Mouse (Mus musculus) testis, adult 2 months (tissue): ENCODE data around the gene Pnrc1. TPM values are rescaled to one million over a fixed set of nuclear protein-coding genes. Genes with fewer than 3 reads are reported as not detected.
A peak's percentile ranks its signal among the peaks of the same experiment; 100 is the strongest.

Experiments
- H3K27ac ChIP-seq: fragments of 200-500 bp; 2 replicates; pipeline ENCODE4 v1.5.1; 2012; ENCODE audit warnings: low read depth, low read length; ENCODE audit not compliant: control insufficient read depth, insufficient read depth
- H3K27me3 ChIP-seq: fragments of 200-500 bp; 2 replicates; pipeline ENCODE4 v1.6.1; 2012; ENCODE audit warnings: mild to moderate bottlenecking, low read length, moderate library complexity; ENCODE audit not compliant: control insufficient read depth, insufficient read depth
- H3K36me3 ChIP-seq: fragments of 200-500 bp; 2 replicates; pipeline ENCODE4 v1.6.1; 2012; ENCODE audit warnings: mild to moderate bottlenecking, low read length; ENCODE audit not compliant: control insufficient read depth, insufficient read depth
- H3K4me1 ChIP-seq: fragments of 200-500 bp; 2 replicates; pipeline ENCODE4 v1.6.1; 2012; ENCODE audit warnings: low read length; ENCODE audit not compliant: control insufficient read depth, insufficient read depth
- H3K4me3 ChIP-seq: fragments of 200-500 bp; 2 replicates; pipeline ENCODE4 v1.5.1; 2012; ENCODE audit warnings: low read depth, mild to moderate bottlenecking, low read length, moderate library complexity, mixed read lengths; ENCODE audit not compliant: control insufficient read depth
- CTCF ChIP-seq: fragments of 200-500 bp; IDR thresholded peaks from 2 replicates; pipeline ENCODE4 v1.5.1; 2012; ENCODE audit warnings: low read depth, mild to moderate bottlenecking, inconsistent platforms, low read length, moderate library complexity; ENCODE audit not compliant: control insufficient read depth, insufficient read depth, insufficient replicate concordance
- POLR2A ChIP-seq: fragments of 200-500 bp; IDR thresholded peaks from 2 replicates; pipeline ENCODE4 v1.6.1; 2012; ENCODE audit warnings: low read depth, mild to moderate bottlenecking, inconsistent platforms, low read length, moderate library complexity; ENCODE audit not compliant: control insufficient read depth
- polyA plus RNA-seq: library from polyadenylated mRNA; depleted of rRNA; stranded (reverse); fragments of >200 nt; gene quantifications from 2 replicates; pipeline ENCODE4 v1.2.3, GENCODE M21; 2012

Gene Pnrc1
- polyA plus RNA-seq, 1 experiment: 16.5 TPM

DNA sequence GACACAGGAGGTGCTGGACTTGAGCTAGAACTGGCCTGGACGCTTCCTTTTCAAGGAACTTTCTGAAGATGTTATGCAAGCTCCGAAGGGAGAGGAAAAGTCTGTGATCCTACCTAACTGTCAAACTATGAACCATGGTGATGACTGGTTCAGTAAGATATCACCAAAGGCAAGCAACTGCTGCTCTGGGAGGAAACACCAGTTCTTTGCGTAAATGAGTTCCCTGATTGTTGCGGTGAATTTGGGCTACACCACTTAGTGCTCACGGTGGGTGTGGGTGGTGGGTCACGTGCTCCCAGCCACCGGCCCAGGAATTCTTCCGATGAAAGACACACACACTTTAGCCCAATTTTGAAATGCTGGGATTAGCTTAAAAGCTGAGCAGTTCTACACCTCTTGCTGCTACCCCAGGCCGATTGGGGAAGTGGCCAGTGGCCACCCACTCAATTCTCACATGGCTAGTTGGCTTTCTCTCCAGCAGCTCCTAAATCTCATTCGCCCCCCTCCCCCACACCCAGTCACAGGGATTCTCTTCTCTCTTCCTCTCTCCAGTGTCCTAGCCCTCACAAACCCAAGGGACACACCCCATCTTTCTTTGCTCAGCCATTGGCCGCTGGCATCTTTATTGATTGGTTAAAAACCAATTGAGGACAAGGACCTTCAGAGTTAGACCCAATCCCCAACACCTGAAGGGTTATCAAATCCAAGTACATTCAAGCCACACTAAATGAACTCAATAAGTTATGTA, 24.8 kb downstream of the Pnrc1 start:
- Histone ChIP-seq H3K27me3 (no peaks in the 10 kb centered on the region), H3K36me3 (no peaks in the 10 kb centered on the region), H3K4me3 (no peak overlapping the region), H3K27ac (no peak overlapping the region), H3K4me1 (peaks cover 12% of the 10 kb centered on the region)
- TF ChIP-seq POLR2A (no peak), CTCF (no peak)

DNA sequence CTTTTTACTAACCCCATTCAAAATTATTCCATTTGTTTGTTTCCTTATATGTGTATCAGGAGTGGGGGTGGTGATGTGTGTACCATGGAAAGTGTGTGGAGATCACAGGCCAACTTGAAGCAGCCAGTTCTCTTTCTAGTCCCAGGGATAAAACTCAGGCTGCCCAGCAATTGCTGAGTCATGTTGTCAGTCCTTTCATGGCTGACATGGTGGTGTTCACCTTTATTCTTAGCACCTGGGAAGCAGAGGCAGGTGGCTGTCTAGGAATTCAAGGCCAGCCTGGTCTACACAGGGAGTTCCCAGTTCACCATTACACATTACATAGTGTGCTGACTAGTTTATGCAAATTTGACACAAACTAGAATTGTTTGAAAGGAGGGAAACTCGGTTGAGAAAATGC, 27.1 kb downstream of the Pnrc1 start:
- H3K4me3 ChIP-seq: no peak overlapping the region
- TF ChIP-seq CTCF (no peak), POLR2A (no peak)
- H3K36me3 ChIP-seq: no peaks in the 10 kb centered on the region
- H3K27ac ChIP-seq: no peak overlapping the region
- peaks cover 12% of the 10 kb centered on the region for H3K4me1 ChIP-seq
- no peaks in the 10 kb centered on the region for H3K27me3 ChIP-seq

DNA sequence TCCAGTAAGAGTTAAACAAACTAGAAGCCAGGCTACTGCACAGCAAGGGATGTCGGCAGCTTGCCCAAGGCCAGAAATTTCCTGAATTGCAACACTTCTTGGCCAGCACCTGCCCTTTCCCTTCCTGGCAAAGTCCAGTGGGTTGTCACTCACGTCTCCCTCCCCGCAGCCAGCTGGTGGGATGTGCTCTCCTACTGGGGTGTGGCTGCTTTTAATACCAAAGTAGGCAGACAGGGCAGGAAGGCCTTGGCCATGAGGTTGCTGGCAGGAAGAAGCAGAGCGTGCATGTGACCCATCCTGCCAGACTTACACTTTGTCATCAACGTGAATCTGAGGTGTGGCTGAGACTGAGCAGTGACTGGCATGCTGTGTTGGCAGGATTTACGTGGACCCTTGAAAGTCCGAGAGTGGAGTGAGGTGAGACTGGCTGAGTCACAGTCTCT, 28.6 kb downstream of the Pnrc1 start:
- Histone ChIP-seq H3K36me3 (no peaks in the 10 kb centered on the region), H3K27me3 (no peaks in the 10 kb centered on the region), H3K4me1 (peaks cover 17% of the 10 kb centered on the region), H3K27ac (peak overlapping the region; percentile 80), H3K4me3 (no peak overlapping the region; the same call in 1 of the 2 replicates)
- TF ChIP-seq CTCF (no peak), POLR2A (no peak)

DNA sequence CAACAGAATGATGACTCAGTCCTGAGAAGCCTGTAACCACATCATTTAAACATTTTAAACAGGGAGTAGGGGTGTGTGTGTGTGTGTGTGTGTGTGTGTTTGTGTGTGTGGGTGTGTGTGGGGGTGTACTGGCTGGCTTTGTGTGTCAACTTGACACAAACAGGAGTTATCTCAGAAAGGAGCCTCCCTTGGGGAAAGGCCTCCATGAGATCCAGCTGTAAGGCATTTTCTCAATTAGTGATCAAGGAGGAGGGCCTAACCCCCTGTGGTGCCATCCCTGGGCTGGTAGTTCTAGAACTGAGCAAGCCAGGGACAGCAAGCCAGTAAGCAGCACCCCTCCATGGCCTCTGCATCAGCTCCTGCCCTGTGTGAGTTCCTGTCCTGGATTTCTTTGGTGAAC, 29.7 kb downstream of the Pnrc1 start:
- no peaks in the 10 kb centered on the region for H3K36me3 ChIP-seq
- H3K4me1 ChIP-seq: peaks cover 16% of the 10 kb centered on the region
- no peak overlapping the region for H3K4me3 ChIP-seq
- no peaks in the 10 kb centered on the region for H3K27me3 ChIP-seq
- H3K27ac ChIP-seq: no peak overlapping the region
- TF ChIP-seq CTCF (no peak), POLR2A (no peak)

DNA sequence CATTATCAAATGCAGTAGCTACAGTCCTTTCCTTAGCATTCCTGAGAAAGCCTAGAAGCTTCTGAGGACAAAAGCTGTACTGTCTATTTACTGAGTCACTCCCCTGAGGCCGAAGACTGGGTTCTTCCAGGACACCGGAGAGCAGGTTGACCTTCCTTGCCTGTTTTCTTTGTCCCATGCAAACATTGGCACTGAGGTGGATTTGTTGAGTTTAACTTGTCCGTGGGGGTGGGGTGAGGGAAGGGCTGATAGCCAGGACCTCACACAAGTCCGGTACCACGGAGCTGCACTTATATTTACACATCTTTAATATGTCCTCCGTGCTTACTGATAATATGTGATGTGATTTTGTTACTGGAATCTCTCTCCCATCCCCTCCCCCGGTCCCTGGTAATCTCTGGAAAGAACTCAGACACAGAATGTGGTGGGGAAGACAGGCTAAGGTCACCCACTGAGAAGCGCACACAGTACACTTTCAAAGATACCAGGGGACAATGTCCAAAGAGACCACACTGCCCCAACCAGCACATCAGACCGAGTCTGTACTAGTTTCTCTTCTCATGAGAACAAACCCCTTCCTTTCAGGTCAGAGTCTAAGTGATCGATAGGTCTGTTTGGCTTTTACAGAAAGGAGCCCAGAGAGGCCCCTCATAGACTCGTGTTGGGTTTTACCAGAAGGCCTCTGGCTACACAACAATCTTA, 32.5 kb downstream of the Pnrc1 start:
- no peaks in the 10 kb centered on the region for H3K27me3 ChIP-seq
- H3K36me3 ChIP-seq: no peaks in the 10 kb centered on the region
- H3K4me3 ChIP-seq: no peak overlapping the region
- peaks cover 11% of the 10 kb centered on the region for H3K4me1 ChIP-seq
- no peak overlapping the region; the same call in 1 of the 2 replicates for H3K27ac ChIP-seq
- TF ChIP-seq POLR2A (no peak), CTCF (no peak)

DNA sequence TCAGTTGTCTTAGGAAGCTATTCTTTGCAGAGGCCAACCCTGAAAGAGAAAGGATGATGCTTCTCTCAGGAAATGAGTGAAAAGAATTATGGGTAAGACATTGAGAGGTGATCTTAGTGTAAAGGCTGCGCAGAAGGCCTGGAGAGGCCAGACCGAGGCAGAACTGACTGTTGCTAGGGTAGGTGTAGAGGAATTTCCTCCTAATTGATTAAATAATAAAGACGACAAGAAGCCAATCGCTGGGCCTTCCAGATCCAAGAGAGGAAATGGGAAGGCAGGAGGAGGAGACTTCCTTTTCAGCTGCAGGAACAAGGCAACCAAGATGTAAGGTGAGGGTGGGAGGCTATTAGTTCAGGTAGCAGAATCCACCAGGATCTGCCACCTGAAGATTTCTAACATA, 35.3 kb downstream of the Pnrc1 start:
- no peaks in the 10 kb centered on the region for H3K27me3 ChIP-seq
- H3K27ac ChIP-seq: no peak overlapping the region
- H3K4me1 ChIP-seq: peaks cover 6% of the 10 kb centered on the region
- no peaks in the 10 kb centered on the region for H3K36me3 ChIP-seq
- TF ChIP-seq POLR2A: no peak
- no peak for TF ChIP-seq CTCF
- H3K4me3 ChIP-seq: no peak overlapping the region

DNA sequence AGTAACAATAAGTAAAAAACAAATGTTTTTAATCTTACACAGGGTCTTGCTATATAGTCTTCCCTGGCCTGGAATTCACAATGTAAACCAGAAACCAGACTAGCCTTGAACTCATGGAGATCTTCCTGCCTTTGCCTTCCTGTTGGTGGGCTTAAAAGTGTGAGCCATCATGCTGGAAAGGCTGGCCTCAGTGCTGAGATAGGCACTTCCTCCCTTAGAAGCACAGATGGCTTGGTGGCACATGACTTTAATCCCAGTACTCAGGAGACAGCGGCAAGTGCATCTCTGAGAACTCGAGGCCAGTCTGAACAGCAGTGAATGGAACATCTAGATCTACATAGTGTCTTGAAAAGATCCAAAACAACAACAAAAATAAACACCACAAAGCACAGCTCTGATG, 39.1 kb downstream of the Pnrc1 start:
- H3K27me3 ChIP-seq: no peaks in the 10 kb centered on the region
- H3K4me3 ChIP-seq: no peak overlapping the region
- no peak for TF ChIP-seq CTCF
- no peak for TF ChIP-seq POLR2A
- no peak overlapping the region for H3K27ac ChIP-seq
- H3K4me1 ChIP-seq: peaks cover 5% of the 10 kb centered on the region
- peaks cover 1% of the 10 kb centered on the region; the same call in 1 of the 2 replicates for H3K36me3 ChIP-seq
